Mouse (Mus musculus): ENCODE data around the gene Sae1.
A peak's percentile ranks its signal among the peaks of the same experiment; 100 is the strongest.
"Not testable (repeated sequence)": the region's sequence is repeated elsewhere in the genome, so short reads cannot be mapped to it uniquely, and the experiment has no call there.

Sae1 gene

DNA sequence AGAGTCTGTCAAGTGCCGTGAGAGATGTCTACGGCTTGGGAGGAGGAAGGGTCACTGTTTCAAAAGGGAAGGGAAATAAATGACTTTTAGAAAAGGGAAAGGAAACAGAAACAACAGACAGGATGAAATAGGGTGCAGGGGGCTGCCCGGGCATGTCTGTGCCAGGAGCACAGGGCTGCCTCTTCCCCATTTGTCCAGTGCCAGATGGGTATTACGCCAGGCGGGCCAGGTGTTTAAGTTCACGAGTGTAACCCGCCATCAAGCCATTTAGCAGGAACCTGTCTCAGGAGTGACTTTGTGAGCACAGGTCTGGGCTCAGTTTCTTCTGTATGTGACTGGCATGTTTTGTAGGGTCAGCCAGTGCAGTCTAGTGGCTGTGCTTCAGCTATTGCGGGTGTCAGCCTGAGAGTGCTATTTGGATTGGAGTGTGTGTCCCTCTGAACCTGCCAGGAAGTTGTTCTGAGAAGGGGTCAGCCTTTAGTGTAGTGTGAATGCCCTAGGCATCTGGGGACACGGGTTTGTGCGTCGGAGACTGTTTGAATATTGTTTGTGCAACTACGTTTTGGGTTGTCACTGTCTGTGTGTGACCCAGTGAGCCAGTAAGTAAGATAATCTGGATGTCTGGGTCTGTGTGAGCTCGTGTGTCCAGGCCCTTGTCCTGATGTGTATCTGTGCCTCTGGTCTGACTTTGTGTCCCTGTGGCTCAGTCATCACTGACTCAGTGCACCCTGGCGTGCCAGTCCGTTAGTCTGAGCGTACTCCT lies 78.9 kb downstream of the Sae1 start:
- DNase-seq, result peak; percentile 23

- not testable (repeated sequence) for DNase-seq
Measured at GRCm38 (mm10) chr7:16308093-16308492, 79.5 kb downstream of the Sae1 start, which contains the start of gene Bbc3. Bbc3 (plus strand) TSS chr7:16308393.

DNA sequence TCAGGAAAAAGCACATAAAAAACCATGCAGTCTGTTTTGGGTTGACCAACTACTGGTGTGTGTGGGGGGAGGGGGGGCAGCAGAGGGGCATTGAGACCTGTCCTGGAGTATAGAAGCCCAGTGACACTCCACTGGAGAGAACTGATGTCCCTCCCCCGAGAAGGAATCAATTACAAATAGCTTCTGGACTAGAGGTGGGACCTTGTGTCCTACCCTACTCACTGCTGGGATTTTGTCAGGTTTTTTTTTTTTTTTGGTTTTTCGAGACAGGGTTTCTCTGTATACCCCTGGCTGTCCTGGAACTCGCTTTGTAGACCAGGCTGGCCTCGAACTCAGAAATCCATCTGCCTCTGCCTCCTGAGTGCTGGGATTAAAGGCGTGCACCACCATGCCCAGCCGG lies 80.5 kb downstream of the Sae1 start:
- DNase-seq, result not testable (repeated sequence)

DNA sequence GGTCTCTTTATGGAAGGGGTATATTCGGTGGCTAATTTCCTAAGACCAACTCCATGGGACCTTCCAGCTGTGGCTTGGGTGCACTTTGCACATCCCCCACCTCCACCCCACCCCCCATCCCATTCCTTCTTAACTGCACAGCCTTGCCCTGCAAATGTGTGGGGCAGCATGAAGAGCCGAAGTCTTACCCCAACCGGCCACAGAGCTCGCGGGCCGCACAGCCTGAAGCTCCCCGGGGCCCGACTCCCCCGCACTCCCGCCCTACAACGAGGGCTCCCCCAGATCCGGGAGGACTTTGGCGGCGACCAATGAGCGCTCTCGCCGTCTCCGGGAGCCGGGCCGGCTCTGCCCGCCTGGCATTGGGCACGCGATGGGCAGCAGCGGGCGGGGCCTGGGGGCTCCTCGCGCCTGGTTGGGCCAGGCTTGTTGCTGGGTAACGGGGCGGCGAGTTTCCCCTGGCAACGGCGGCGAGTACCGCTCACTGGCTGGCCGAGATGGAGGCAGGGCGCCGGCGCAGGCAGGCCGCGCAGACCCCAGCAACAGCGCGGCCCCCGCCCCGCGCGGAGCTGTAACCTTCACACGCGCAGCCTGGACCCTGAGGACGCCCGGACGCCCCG lies 88.1 kb downstream of the Sae1 start:
- DNase-seq, result peak; percentile 93

GRCm38 (mm10) chr7:16298927-16299326 lies 88.7 kb downstream of the Sae1 start:
- DNase-seq, result no peak

DNA sequence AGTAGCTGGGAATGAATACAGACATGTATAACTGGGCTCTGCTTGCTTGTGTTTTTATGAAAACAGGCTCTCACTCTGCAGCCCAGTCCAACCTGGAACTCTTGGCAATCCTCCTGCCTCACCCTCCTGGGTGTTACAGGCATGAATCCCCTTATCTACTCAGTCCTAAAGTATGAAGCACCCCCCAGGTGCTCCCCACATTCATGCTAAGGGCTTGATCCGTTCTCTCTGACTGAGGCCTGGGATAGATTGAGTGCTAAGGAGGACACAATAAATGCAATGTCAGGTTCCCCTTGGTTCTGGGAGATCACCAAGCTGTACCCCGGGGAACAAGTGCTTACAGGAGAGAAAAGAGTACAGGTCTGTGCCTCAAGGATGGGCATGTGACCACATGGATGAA lies 90.0 kb downstream of the Sae1 start:
- no peak for DNase-seq

GRCm38 (mm10) chr7:16296766-16297390 lies 90.7 kb downstream of the Sae1 start:
- peak; percentile 98 for DNase-seq

GRCm38 (mm10) chr7:16296146-16296545 lies 91.5 kb downstream of the Sae1 start:
- no peak for DNase-seq

- DNase-seq, result peak; percentile 86
Measured at GRCm38 (mm10) chr7:16295321-16295900, 92.2 kb downstream of the Sae1 start.

- DNase-seq, result peak; percentile 97
Measured at GRCm38 (mm10) chr7:16294837-16295236, 92.8 kb downstream of the Sae1 start.

DNA sequence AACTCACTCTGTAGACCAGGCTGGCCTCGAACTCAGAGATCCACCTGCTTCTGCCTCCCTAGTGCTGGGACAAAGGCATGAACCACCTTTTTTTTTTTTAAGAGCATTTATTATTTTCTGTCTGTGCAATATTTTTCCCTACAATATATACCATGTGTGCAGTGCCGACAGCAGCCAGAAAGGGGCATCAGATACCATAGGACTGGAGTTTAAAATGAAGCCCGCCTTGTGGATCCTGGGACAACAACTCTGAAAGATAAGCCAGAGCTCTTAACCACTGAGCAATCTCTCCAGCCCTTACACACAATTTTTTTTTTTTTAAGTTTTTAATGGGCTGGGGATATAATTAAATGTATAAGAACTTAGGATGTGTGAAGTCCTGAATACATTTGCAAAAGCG lies 93.3 kb downstream of the Sae1 start:
- peak; percentile 76 for DNase-seq

GRCm38 (mm10) chr7:16287791-16288190 lies 99.8 kb downstream of the Sae1 start:
- DNase-seq, result no peak

DNA sequence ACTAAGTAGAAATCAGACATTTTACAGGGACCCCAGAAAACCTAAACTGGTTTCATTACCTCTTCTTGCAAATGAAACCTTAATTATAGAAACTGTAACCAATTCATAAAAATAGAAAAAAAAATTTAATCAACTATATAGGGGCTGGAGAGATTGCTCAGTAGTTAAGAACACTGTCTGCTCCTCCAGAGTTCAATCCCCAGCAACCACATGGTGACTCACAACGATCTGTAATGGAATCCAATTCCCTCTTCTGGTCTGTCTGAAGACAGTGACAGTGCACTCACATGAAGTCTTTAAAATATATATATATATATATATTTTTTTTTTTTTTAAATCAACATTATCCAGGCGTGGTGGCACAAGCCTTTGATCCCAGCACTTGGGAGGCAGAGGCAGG lies 100.6 kb downstream of the Sae1 start:
- no peak for DNase-seq

DNA sequence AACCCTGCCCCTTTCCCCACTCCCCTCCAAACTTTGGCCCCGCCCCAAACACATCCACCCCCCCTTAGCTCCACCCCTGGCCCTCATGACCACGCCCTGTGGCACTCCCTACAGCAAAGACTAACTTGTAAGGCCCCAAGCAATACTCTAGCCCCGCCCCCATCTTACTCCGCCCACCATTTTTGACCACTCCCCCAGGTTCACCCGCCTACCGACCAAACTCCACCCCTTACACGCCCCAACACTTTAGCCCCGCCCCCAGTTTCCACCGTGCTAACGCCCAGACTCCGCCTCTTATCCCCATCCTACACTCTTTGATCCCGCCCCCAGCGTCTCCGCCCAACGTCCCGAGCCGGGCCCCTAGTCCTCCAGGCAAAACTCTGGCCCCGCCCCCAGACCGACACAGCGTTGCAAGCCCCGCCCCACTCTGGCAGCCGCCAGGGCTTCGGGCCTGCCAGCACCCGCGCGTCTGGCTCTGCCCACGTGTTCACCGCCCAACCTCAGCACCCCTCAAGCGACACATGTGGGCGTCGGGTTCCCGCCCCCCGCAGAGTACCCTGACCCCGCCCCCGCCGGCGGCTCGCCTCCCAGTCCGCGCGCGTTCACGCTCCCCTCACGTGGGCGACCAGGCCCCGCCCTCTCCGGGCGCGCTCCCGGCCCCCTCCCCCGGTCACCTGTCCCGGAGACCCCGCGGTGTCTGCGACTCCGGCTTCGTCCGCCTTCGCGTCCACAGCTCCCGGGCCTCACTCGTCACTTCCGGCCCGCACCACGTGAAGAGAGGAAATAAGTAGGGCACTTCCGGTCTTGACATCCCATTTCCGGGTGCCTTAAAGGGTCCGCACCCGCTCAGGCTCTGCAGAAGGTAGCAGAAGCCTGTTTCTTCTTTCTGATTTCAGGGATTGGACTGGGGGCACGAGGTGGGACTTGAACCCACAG lies 101.3 kb downstream of the Sae1 start, which contains the start of gene Ccdc9:
Gene Ccdc9 (minus strand): TSS at position 770 of the 936 bp plus-strand sequence.
- peak; percentile 100 for DNase-seq

DNA sequence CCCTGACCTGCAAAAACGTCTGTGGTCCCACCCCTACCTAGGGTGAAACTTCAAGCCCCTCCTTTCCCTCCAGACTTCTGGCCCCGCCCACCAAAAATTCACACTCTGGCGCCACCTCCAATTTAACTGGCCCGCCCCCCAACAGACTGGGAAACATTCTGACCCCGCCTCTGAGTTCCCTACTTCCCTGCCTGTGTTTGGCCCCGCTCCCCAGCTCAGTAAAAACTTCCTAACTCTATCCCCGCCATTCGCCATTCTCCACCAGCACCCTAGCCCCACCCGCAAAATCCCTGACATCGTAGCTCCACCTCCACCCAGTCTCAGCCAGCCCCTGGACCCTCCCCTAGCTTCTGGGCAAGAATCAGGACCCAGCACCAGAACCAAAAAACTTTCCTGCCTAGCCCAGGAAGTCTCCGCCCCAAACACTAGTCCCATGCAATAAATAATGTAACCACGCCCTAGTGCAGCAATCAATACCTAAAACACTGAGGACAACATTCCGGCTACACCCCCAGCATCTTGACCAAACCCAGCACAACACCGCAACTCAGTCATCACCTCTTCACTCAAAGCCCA lies 102.1 kb downstream of the Sae1 start:
- DNase-seq, result peak; percentile 94

- no peak for DNase-seq
Measured at GRCm38 (mm10) chr7:16284904-16285303, 102.7 kb downstream of the Sae1 start.

- no peak for DNase-seq
Measured at GRCm38 (mm10) chr7:16284001-16284400, 103.6 kb downstream of the Sae1 start.

DNA sequence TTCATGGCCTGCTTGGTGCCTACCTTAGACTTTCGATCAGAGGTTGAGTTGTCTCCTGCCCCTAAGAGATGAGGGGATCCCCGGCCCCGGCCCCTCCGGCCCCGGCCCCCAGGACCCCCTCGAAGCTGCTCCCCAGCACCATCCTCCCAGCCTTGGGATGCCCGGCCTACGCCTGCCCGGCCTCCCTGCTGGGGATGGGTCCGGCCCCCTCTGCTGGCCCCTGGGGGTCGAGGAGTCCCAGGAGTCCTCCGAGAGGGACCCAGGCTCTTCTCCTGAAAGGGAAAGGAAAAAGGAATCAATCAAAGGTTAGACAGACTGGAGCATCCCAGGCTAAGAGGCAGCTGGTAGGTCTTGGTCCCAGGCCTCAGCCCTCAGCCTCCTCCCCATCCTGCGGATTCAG lies 105.3 kb downstream of the Sae1 start:
- DNase-seq, result no peak

GRCm38 (mm10) chr7:16280721-16281120 lies 106.9 kb downstream of the Sae1 start:
- DNase-seq, result no peak

GRCm38 (mm10) chr7:16274922-16275890 lies 112.4 kb downstream of the Sae1 start:
- no peak for DNase-seq

- peak; percentile 76 for DNase-seq
Measured at GRCm38 (mm10) chr7:16273766-16274140, 113.9 kb downstream of the Sae1 start.
